Mouse (Mus musculus) small intestine, adult 2 months (tissue): ENCODE measurements around the gene Rgs8. TPM values are rescaled to one million over a fixed set of nuclear protein-coding genes. Genes with fewer than 3 reads are reported as not detected.

Experiments used
- H3K27ac ChIP-seq: fragments of 200-500 bp; 2 replicates; pipeline ENCODE4 v1.5.1; 2012; ENCODE audit warnings: low read depth, low read length, control low read depth, inconsistent platforms; ENCODE audit not compliant: insufficient read depth
- H3K27me3 ChIP-seq: fragments of 200-500 bp; 2 replicates; pipeline ENCODE4 v1.6.1; 2012; ENCODE audit warnings: mild to moderate bottlenecking, moderate library complexity, low read length, inconsistent platforms; ENCODE audit not compliant: control insufficient read depth, insufficient read depth
- H3K36me3 ChIP-seq: fragments of 200-500 bp; 2 replicates; pipeline ENCODE4 v1.6.1; 2012; ENCODE audit warnings: mild to moderate bottlenecking, low read length, control low read depth, inconsistent platforms; ENCODE audit not compliant: control insufficient read depth, insufficient read depth
- H3K4me1 ChIP-seq: fragments of 200-500 bp; 2 replicates; pipeline ENCODE4 v1.6.1; 2012; ENCODE audit warnings: low read length, inconsistent platforms, mixed read lengths; ENCODE audit not compliant: control insufficient read depth, insufficient read depth, insufficient read length
- H3K4me3 ChIP-seq: fragments of 200-500 bp; 2 replicates; pipeline ENCODE4 v1.5.1; 2012; ENCODE audit warnings: low read depth, mild to moderate bottlenecking, control low read depth, inconsistent platforms, low read length, moderate library complexity
- CTCF ChIP-seq: fragments of 200-500 bp; IDR thresholded peaks from 2 replicates; pipeline ENCODE4 v1.5.1; 2012; ENCODE audit warnings: low read depth, mild to moderate bottlenecking, control low read depth, inconsistent platforms, low read length, moderate library complexity, mixed read lengths; ENCODE audit not compliant: insufficient replicate concordance, insufficient read length; ENCODE audit errors: extremely low read depth
- POLR2A ChIP-seq: fragments of 200-500 bp; IDR thresholded peaks from 2 replicates; pipeline ENCODE4 v1.6.1; 2012; ENCODE audit warnings: low read depth, mild to moderate bottlenecking, control low read depth, inconsistent platforms, low read length, moderate library complexity
- WGBS: fragments of 180-500 bp; shearing (Covaris S2); methylation state at CpG from one replicate; pipeline ENCODE4 v1.1.7; 2018; 5-methylcytosine and 5-hydroxymethylcytosine counted together
- polyA plus RNA-seq: library from polyadenylated mRNA; depleted of rRNA; stranded (reverse); fragments of >200 nt; gene quantifications from 2 replicates; pipeline ENCODE4 v1.2.3, GENCODE M21; 2012

The Rgs8 gene
- polyA plus RNA-seq, 1 experiment, result 0.08 TPM

GRCm38 (mm10) chr1:153665066-153665715 is 12.4 kb downstream of the Rgs8 start:
- TF ChIP-seq POLR2A, result no peak
- no peak for TF ChIP-seq CTCF
- H3K27me3 ChIP-seq, result peaks cover 4% of the 10 kb centered on the region; the same call in 1 of the 2 replicates
- peaks cover 4% of the 10 kb centered on the region; the same call in 1 of the 2 replicates for H3K4me1 ChIP-seq
- WGBS, result 30% methylated on average over 10 of the region's 10 CpGs
- no peaks in the 10 kb centered on the region for H3K36me3 ChIP-seq
- no peak overlapping the region for H3K4me3 ChIP-seq
- no peak overlapping the region for H3K27ac ChIP-seq

- H3K36me3 ChIP-seq, result no peaks in the 10 kb centered on the region
- no peak overlapping the region for H3K27ac ChIP-seq
- H3K27me3 ChIP-seq, result 0 out of 2 replicates have a peak, but pooled peaks cover 4% of the 10 kb centered on the region
- peaks cover 4% of the 10 kb centered on the region; the same call in 1 of the 2 replicates for H3K4me1 ChIP-seq
- no peak overlapping the region for H3K4me3 ChIP-seq
- WGBS, result 8% methylated on average over 1 of the region's 1 CpGs
- TF ChIP-seq CTCF (no peak), POLR2A (no peak)
Measured at GRCm38 (mm10) chr1:153666236-153666635, 13.4 kb downstream of the Rgs8 start.

- H3K27ac ChIP-seq, result no peak overlapping the region
- 71% methylated on average over 4 of the region's 4 CpGs for WGBS
- H3K4me1 ChIP-seq, result no peaks in the 10 kb centered on the region
- TF ChIP-seq POLR2A (no peak), CTCF (no peak)
- H3K36me3 ChIP-seq, result no peaks in the 10 kb centered on the region
- no peak overlapping the region for H3K4me3 ChIP-seq
- no peaks in the 10 kb centered on the region for H3K27me3 ChIP-seq
Measured at GRCm38 (mm10) chr1:153667244-153667727, 14.5 kb downstream of the Rgs8 start.

- no peak for TF ChIP-seq CTCF
- no peaks in the 10 kb centered on the region for H3K27me3 ChIP-seq
- no peak overlapping the region for H3K4me3 ChIP-seq
- H3K36me3 ChIP-seq, result no peaks in the 10 kb centered on the region
- H3K4me1 ChIP-seq, result no peaks in the 10 kb centered on the region
- H3K27ac ChIP-seq, result no peak overlapping the region
- 75% methylated on average over 5 of the region's 5 CpGs for WGBS
Measured at GRCm38 (mm10) chr1:153667781-153668180, 15.0 kb downstream of the Rgs8 start.

- 44% methylated on average over 7 of the region's 7 CpGs for WGBS
- H3K27ac ChIP-seq, result no peak overlapping the region
- no peaks in the 10 kb centered on the region for H3K36me3 ChIP-seq
- no peaks in the 10 kb centered on the region for H3K4me1 ChIP-seq
- no peak overlapping the region for H3K4me3 ChIP-seq
- no peaks in the 10 kb centered on the region for H3K27me3 ChIP-seq
- TF ChIP-seq CTCF (no peak), POLR2A (no peak)
Measured at GRCm38 (mm10) chr1:153669086-153669485, 16.3 kb downstream of the Rgs8 start.

- Histone ChIP-seq H3K4me1 (no peaks in the 10 kb centered on the region), H3K4me3 (no peak overlapping the region), H3K27ac (no peak overlapping the region), H3K36me3 (no peaks in the 10 kb centered on the region), H3K27me3 (no peaks in the 10 kb centered on the region)
- no peak for TF ChIP-seq CTCF
- no peak for TF ChIP-seq POLR2A
- WGBS, result 47% methylated on average over 3 of the region's 3 CpGs
Measured at GRCm38 (mm10) chr1:153669728-153670127, 16.9 kb downstream of the Rgs8 start.

GRCm38 (mm10) chr1:153671352-153671751 is 18.5 kb downstream of the Rgs8 start:
- Histone ChIP-seq H3K36me3 (no peaks in the 10 kb centered on the region), H3K4me3 (no peak overlapping the region), H3K27ac (no peak overlapping the region), H3K27me3 (no peaks in the 10 kb centered on the region), H3K4me1 (no peaks in the 10 kb centered on the region)
- TF ChIP-seq POLR2A, result no peak
- no peak for TF ChIP-seq CTCF
- WGBS, result 79% methylated on average over 3 of the region's 3 CpGs
